Mouse (Mus musculus): ENCODE measurements around the gene Pex3. TPM values are rescaled to one million over a fixed set of nuclear protein-coding genes. Genes with fewer than 3 reads are reported as not detected.
A peak's percentile ranks its signal among the peaks of the same experiment; 100 is the strongest.

The Pex3 gene
- polyA plus RNA-seq, 1 experiment = 2.3 TPM

DNA sequence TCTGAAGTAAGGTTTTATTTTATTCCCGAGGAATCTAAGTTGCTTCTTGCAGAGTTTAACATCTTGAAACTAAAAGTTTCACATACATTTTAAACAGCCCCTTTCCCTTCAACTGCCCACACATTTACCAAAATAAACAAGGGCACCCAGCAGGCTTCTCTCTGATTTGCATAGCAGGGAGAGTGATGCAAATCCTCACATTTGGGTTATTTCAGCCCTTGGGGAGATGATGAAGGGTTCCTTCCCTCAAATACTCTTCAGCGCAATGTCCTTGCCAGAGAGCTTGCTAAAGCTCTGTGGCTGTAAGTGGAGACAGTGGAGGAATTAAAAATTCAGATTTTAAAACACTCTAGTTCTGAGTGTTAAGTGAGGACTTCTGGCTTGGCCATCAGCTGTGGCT, 35.0 kb upstream of the Pex3 start:
- WGBS = 77% methylated on average over 2 of the region's 2 CpGs
- H3K4me1 ChIP-seq (ENCODE audit: control insufficient read depth, insufficient read depth, insufficient read length, low read length) = no peaks in the 10 kb centered on the region
- TF ChIP-seq POLR2A (IDR thresholded peaks at IDR 0.05; ENCODE audit: low read depth, low read length) = no peak
- no peak for TF ChIP-seq CTCF (IDR thresholded peaks at IDR 0.05; ENCODE audit: extremely low read depth, insufficient read length, insufficient replicate concordance, low read depth, low read length)

GRCm38 (mm10) chr10:13577123-13577522, 24.2 kb upstream of the Pex3 start:
- TF ChIP-seq POLR2A (IDR thresholded peaks at IDR 0.05; ENCODE audit: low read depth, low read length) (no peak), CTCF (IDR thresholded peaks at IDR 0.05; ENCODE audit: extremely low read depth, insufficient read length, insufficient replicate concordance, low read depth, low read length) (no peak)
- WGBS = 50% methylated on average over 7 of the region's 7 CpGs
- no peaks in the 10 kb centered on the region for H3K4me1 ChIP-seq (ENCODE audit: control insufficient read depth, insufficient read depth, insufficient read length, low read length)

More for the DNA sequence above, 35.0 kb upstream of the Pex3 start:
- Histone ChIP-seq H3K4me3 (ENCODE audit: low read depth, low read length) (no peak overlapping the region), H3K27me3 (ENCODE audit: control insufficient read depth, insufficient read depth, low read length) (peaks cover 3% of the 10 kb centered on the region), H3K36me3 (ENCODE audit: control insufficient read depth, insufficient read depth, low read length) (no peaks in the 10 kb centered on the region), H3K27ac (ENCODE audit: insufficient read depth, low read depth, low read length) (no peak overlapping the region)

GRCm38 (mm10) chr10:13572410-13572809, 19.5 kb upstream of the Pex3 start:
- Histone ChIP-seq H3K4me3 (ENCODE audit: low read depth, low read length) (no peak overlapping the region), H3K27ac (ENCODE audit: insufficient read depth, low read depth, low read length) (no peak overlapping the region), H3K36me3 (ENCODE audit: control insufficient read depth, insufficient read depth, low read length) (no peaks in the 10 kb centered on the region), H3K4me1 (ENCODE audit: control insufficient read depth, insufficient read depth, insufficient read length, low read length) (no peaks in the 10 kb centered on the region; the same call in 1 of the 2 replicates), H3K27me3 (ENCODE audit: control insufficient read depth, insufficient read depth, low read length) (no peaks in the 10 kb centered on the region)
- 73% methylated on average over 6 of the region's 6 CpGs for WGBS
- TF ChIP-seq CTCF (IDR thresholded peaks at IDR 0.05; ENCODE audit: extremely low read depth, insufficient read length, insufficient replicate concordance, low read depth, low read length) = no peak
- TF ChIP-seq POLR2A (IDR thresholded peaks at IDR 0.05; ENCODE audit: low read depth, low read length) = no peak

More at GRCm38 (mm10) chr10:13577123-13577522, 24.2 kb upstream of the Pex3 start:
- H3K36me3 ChIP-seq (ENCODE audit: control insufficient read depth, insufficient read depth, low read length) = no peaks in the 10 kb centered on the region
- no peak overlapping the region for H3K4me3 ChIP-seq (ENCODE audit: low read depth, low read length)
- no peak overlapping the region for H3K27ac ChIP-seq (ENCODE audit: insufficient read depth, low read depth, low read length)
- no peaks in the 10 kb centered on the region; the same call in 1 of the 2 replicates for H3K27me3 ChIP-seq (ENCODE audit: control insufficient read depth, insufficient read depth, low read length)

DNA sequence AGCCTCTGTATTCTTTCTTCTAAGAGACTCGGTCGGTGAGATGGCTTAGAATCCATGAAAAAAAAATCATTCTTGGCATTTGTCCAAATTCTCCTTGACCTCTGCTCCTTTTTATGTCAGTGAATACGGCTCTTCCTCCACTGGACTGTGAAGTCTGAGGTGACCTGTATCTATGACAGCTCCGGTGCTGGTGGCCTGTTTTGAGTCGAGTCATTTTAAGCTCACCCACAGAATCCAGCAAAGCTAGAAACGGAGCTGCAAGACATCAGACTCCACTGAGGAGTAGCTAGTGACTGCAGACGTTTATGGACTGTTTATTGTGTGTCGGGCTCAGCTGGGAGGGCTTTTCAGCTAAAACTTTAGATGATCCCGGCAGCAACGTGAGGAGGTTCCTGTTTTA, 19.1 kb upstream of the Pex3 start:
- Histone ChIP-seq H3K4me1 (ENCODE audit: control insufficient read depth, insufficient read depth, insufficient read length, low read length) (no peaks in the 10 kb centered on the region; the same call in 1 of the 2 replicates), H3K27ac (ENCODE audit: insufficient read depth, low read depth, low read length) (no peak overlapping the region), H3K27me3 (ENCODE audit: control insufficient read depth, insufficient read depth, low read length) (no peaks in the 10 kb centered on the region), H3K4me3 (ENCODE audit: low read depth, low read length) (no peak overlapping the region), H3K36me3 (ENCODE audit: control insufficient read depth, insufficient read depth, low read length) (no peaks in the 10 kb centered on the region)
- WGBS = 22% methylated on average over 10 of the region's 10 CpGs
- TF ChIP-seq CTCF (IDR thresholded peaks at IDR 0.05; ENCODE audit: extremely low read depth, insufficient read length, insufficient replicate concordance, low read depth, low read length) (no peak), POLR2A (IDR thresholded peaks at IDR 0.05; ENCODE audit: low read depth, low read length) (no peak)

DNA sequence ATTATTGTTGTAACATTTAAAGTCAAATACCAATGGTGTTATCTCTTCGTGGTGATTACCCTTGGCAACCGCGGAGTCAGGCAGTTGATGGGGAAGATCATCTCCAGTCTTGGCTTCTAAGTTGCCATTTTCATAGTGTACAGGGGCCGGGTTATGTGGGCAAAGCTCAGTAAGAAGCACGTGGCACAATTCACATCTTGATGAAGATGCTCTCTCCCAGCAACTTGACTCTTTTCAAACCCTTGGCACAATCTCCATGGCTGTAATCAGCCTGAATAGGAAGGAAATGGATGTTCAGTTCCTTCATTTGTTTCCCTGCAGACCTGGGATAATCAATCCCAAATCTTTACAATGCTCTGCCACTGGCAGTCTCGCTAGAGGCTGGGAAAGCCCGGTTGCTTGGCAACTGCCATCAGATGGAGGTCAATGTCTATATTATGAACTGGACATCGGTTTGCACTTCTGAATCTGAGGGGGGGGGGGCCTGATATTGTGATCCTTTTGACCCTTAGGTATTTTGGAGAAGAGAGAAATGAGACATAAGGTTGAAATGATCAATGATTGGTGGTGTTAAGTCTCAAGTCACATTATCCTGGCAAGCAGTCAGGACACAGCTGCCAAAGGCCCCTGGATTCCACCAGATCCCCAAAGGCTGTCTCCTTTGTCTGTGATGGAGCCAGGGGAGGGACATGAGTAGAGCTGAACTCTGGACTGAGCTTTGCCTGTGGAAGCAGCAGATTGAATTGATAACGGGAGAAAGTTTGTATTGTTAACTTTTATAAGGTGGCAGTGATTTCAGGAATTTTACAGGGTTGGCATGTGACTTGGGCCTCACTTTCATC, 18.0 kb upstream of the Pex3 start:
- no peak for TF ChIP-seq POLR2A (IDR thresholded peaks at IDR 0.05; ENCODE audit: low read depth, low read length)
- TF ChIP-seq CTCF (IDR thresholded peaks at IDR 0.05; ENCODE audit: extremely low read depth, insufficient read length, insufficient replicate concordance, low read depth, low read length) = no peak
- Histone ChIP-seq H3K4me1 (ENCODE audit: control insufficient read depth, insufficient read depth, insufficient read length, low read length) (no peaks in the 10 kb centered on the region; the same call in 1 of the 2 replicates), H3K27me3 (ENCODE audit: control insufficient read depth, insufficient read depth, low read length) (no peaks in the 10 kb centered on the region), H3K4me3 (ENCODE audit: low read depth, low read length) (no peak overlapping the region), H3K36me3 (ENCODE audit: control insufficient read depth, insufficient read depth, low read length) (no peaks in the 10 kb centered on the region), H3K27ac (ENCODE audit: insufficient read depth, low read depth, low read length) (no peak overlapping the region)
- WGBS = 52% methylated on average over 9 of the region's 9 CpGs

DNA sequence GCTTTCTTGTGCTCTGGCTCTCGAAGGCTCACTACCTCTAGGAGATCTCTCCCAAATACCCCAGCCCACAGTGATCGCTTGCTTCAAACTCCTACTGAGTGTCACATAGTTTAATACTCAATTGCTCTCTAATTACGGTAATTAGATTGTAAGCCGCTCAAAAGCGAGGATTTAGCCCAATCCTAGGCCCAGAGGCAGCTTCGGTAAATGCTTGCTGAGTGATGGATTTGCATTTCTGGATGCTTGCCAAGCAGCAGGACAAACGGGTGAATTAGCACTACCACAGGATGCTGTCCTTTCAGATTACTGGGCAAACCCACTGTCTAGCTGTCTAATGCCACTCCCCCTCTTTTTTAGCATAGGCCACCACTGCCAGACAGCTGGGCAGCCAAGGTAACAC, 16.9 kb upstream of the Pex3 start:
- WGBS = 71% methylated on average over 7 of the region's 7 CpGs
- H3K27me3 ChIP-seq (ENCODE audit: control insufficient read depth, insufficient read depth, low read length) = no peaks in the 10 kb centered on the region
- no peak overlapping the region for H3K27ac ChIP-seq (ENCODE audit: insufficient read depth, low read depth, low read length)
- H3K4me1 ChIP-seq (ENCODE audit: control insufficient read depth, insufficient read depth, insufficient read length, low read length) = peaks cover under 1% of the 10 kb centered on the region; the same call in 1 of the 2 replicates
- H3K36me3 ChIP-seq (ENCODE audit: control insufficient read depth, insufficient read depth, low read length) = no peaks in the 10 kb centered on the region
- TF ChIP-seq CTCF (IDR thresholded peaks at IDR 0.05; ENCODE audit: extremely low read depth, insufficient read length, insufficient replicate concordance, low read depth, low read length) (no peak), POLR2A (IDR thresholded peaks at IDR 0.05; ENCODE audit: low read depth, low read length) (no peak)
- H3K4me3 ChIP-seq (ENCODE audit: low read depth, low read length) = no peak overlapping the region

GRCm38 (mm10) chr10:13566393-13566792, 13.5 kb upstream of the Pex3 start:
- Histone ChIP-seq H3K4me1 (ENCODE audit: control insufficient read depth, insufficient read depth, insufficient read length, low read length) (peaks cover 2% of the 10 kb centered on the region; the same call in 1 of the 2 replicates), H3K27ac (ENCODE audit: insufficient read depth, low read depth, low read length) (no peak overlapping the region), H3K36me3 (ENCODE audit: control insufficient read depth, insufficient read depth, low read length) (peaks cover 7% of the 10 kb centered on the region; the same call in 1 of the 2 replicates), H3K27me3 (ENCODE audit: control insufficient read depth, insufficient read depth, low read length) (no peaks in the 10 kb centered on the region), H3K4me3 (ENCODE audit: low read depth, low read length) (peak overlapping the region; percentile 42)
- WGBS = 43% methylated on average over 13 of the region's 13 CpGs
- TF ChIP-seq POLR2A (IDR thresholded peaks at IDR 0.05; ENCODE audit: low read depth, low read length) (no peak), CTCF (IDR thresholded peaks at IDR 0.05; ENCODE audit: extremely low read depth, insufficient read length, insufficient replicate concordance, low read depth, low read length) (no peak)

All from small intestine, adult 2 months (tissue).